Mouse (Mus musculus) olfactory bulb, adult 2 months (tissue): Measurements from ENCODE around the gene Coq9.

Experiments
- CTCF ChIP-seq: fragments of 200-500 bp; IDR thresholded peaks from 2 replicates; pipeline ENCODE4 v1.5.1; 2012; ENCODE audit warnings: low read depth, mild to moderate bottlenecking, low read length, moderate library complexity; ENCODE audit not compliant: insufficient read depth
- POLR2A ChIP-seq: fragments of 200-500 bp; IDR thresholded peaks from 2 replicates; pipeline ENCODE4 v1.6.1; 2012; ENCODE audit warnings: mild to moderate bottlenecking, low read depth, low read length, moderate library complexity; ENCODE audit not compliant: insufficient read depth

- no peak for TF ChIP-seq POLR2A
- TF ChIP-seq CTCF: no peak
Observed at GRCm38 (mm10) chr8:94821381-94821780, 16.7 kb upstream of the Coq9 start.
